Mouse (Mus musculus) right cerebral cortex, postnatal 25 days (tissue): ENCODE data around the gene Dcaf7.
"Not testable (repeated sequence)": the region's sequence is repeated elsewhere in the genome, so short reads cannot be mapped to it uniquely, and the experiment has no call there.

ENCODE experiments used
- DNase-seq: peaks from one replicate; pipeline ENCODE4 v3.0.0; 2022

Gene Dcaf7

GRCm38 (mm10) chr11:106036548-106037417 lies at the start of gene Dcaf7:
Gene Dcaf7, plus strand, starts transcription at chr11:106036872.
- DNase-seq, result peak; percentile 98

DNA sequence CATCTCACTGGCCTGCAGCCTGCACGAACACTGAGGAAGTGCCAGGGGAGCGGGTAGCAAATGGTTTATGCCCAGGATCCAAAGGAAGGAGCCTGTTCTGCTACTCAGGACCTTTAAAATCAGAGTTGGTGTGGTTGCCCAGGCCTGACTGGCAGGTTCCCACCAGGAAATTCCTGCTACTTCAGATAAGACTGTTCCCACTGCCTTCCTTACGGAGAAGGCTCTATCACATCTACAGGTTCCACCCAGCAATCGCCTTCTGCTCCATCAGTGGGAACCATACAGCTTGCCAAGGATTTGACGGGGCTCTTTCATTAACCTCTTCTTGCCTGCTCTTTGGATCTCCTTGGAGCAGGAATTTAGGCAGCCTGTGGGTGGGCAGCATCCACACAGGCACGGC lies 49.2 kb upstream of the Dcaf7 start:
- no peak for DNase-seq

GRCm38 (mm10) chr11:105989446-105989845 lies 47.2 kb upstream of the Dcaf7 start:
- DNase-seq, result no peak

DNA sequence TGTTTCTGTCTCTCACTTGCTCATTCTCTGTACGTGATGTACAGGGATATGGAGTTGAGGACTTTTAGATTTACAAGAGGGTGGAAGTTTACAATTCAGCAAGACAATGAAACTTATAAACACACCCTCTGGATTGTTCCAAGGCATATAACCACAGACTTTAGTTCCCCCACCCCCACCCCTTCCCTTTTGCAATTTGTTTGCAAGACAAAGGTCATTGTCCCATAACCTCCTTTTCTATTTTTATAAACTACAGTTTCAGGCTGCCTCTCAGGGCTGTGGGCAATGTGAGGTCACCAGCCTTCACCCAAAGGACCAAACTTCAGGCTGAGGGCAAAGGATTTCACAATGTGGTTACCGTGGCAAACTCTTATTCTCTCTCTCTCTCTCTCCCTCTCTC lies 46.4 kb upstream of the Dcaf7 start:
- no peak for DNase-seq

GRCm38 (mm10) chr11:105994375-105994774 lies 42.3 kb upstream of the Dcaf7 start, which contains the start of gene Ace3:
Gene Ace3, plus strand, starts transcription at chr11:105994675.
- DNase-seq, result no peak

- no peak for DNase-seq
These were observed 36.6 kb upstream of the Dcaf7 start for GRCm38 (mm10) chr11:106000062-106000461.

GRCm38 (mm10) chr11:106001718-106002117 lies 35.0 kb upstream of the Dcaf7 start:
- no peak for DNase-seq

- no peak for DNase-seq
These were observed 32.1 kb upstream of the Dcaf7 start for GRCm38 (mm10) chr11:106004576-106004975.

- no peak for DNase-seq
These were observed 30.7 kb upstream of the Dcaf7 start for GRCm38 (mm10) chr11:106005970-106006369.

DNA sequence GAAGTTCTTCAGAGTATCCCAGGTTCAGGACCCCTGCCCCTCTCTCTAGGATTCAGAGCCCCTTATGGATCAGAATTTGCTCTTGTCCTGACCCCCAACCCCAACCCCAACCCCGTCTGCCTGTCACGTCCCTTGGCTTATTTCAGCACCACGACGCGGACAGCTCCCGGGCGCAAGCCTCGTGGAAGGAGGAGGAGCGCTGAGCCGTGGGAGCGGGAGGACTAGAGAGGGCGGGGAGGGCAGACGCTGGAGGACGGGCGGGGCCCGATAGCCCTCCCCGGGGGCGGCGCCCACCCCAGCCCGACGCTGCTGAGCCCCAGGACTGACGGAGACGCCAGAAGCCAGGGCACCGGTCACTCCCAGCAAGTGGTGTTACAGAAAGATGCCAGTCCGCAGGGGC lies 28.9 kb upstream of the Dcaf7 start, which contains the start of gene Kcnh6:
Kcnh6 (plus strand) TSS at position 304 of the 400 bp plus-strand sequence.
- DNase-seq, result no peak

GRCm38 (mm10) chr11:106012711-106013110 lies 24.0 kb upstream of the Dcaf7 start:
- no peak for DNase-seq

- no peak for DNase-seq
These were observed 23.0 kb upstream of the Dcaf7 start for GRCm38 (mm10) chr11:106013556-106014225.

DNA sequence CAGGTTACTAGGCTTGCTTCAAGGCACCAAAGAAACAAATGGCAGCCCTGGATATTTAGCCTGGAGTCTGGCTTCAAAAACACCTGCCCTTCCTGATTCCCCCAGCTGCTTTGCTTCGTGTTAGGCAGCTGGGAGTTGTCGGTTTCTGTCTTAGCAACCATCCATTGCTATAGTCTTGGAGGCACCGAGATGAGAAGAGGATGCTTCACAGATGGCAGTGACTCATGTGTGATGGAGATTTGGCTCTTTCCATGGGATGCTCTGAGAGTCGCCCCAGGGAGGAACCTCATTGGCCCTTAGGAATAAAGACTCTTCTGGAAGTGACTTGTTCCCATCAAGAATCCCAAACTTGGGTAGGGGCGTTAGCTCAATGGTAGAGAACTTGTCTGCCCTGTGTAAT lies 20.2 kb upstream of the Dcaf7 start:
- DNase-seq, result no peak

GRCm38 (mm10) chr11:106020051-106020763 lies 16.5 kb upstream of the Dcaf7 start:
- DNase-seq, result peak; percentile 73

GRCm38 (mm10) chr11:106025774-106026173 lies 10.9 kb upstream of the Dcaf7 start:
- no peak for DNase-seq

- peak; percentile 61 for DNase-seq
These were observed 10.1 kb upstream of the Dcaf7 start for GRCm38 (mm10) chr11:106026465-106027151.

DNA sequence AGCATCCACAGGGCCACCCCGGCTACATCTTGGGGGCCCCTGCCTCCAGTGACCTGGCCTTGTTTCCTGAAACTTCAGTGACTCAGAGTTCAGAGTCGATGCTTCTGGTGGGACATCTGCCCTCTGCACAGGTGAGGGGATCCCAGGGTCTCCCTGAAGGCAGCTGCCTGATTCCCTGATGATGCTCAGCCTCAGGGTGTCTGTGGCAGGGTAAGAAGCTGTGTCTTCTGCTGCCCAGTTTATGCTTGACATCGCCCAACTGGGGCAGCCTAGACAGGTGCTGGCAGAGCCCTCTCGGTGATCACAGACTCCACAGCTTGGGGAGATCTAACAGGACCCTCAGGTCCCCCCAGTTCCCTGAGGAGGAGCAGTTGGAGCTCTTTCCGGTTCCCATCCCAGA lies 9.1 kb upstream of the Dcaf7 start:
- DNase-seq, result no peak

DNA sequence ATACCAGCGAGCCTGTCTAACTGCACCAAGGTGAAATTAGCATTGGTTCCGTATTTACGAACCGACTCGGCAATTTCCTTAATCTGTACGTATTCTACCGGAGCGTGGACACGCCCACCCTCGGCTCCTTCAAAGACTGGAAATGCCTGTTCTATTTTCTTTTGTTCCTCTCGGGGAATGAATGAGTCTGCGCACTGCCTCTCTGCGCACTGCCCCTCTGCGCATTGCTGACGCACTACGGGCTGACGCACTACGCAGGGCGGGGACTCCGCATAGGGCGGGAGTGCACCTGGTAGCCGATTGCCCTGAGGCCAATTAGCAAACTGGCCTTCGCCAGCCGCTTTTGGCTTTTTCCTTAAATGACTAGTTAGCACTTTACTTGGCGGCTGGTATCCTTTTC lies 4.6 kb upstream of the Dcaf7 start:
- not testable (repeated sequence) for DNase-seq

DNA sequence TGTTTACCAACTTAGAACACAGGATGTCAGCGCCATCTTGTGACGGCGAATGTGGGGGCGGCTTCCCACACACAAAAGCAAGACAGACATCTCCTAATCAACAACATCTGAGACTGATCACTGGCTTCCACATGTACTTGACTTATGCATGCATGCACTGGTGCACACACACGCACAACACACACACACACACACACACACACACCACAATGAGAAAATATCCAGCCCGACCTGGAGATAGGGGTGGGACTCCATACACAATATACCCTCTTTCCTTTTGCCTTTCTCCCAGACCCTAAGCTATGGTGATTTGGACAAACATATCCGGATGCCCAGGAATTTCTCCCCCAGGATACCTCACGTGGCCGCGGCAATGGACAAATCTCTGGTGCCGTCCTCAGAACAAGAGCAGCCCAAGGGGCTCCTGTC lies 3.2 kb upstream of the Dcaf7 start:
- DNase-seq, result no peak

DNA sequence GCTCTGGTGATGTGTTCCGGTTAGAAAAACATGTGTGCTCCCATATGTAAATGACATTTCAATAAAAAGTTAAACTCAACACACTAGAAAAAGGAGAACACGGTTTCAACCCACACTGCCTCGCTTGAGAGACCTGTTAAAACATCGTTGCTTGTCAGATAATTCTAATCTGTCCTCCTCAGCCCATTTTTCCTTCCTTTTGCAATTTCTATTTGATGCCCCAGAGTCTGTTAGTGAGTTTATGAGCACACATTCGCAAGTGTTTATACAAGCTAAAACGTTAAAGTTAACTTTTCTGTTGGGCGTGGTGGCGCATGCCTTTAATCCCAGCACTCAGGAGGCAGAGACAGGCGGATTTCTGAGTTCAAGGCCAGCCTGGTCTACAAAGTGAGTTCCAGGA lies 1.7 kb upstream of the Dcaf7 start:
- no peak for DNase-seq

DNA sequence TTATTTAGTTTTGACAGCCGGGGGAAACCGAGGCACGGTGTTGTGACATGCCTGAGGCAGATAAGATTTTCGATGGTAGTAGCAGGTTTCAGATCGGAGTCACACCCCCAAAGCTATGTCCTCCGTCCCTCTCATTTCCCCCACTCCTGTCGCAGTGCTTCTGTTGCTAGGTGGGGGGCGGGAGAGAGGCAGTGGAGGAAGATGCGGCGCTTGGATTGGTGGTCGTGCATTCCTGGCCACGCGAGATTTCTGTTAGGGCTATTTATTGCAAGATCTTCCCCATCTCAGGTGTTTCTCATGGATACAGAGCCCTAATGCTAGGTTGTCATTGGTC lies 713 bp downstream of the Dcaf7 start:
- DNase-seq, result peak; percentile 82

- DNase-seq, result no peak
These were observed 7.7 kb downstream of the Dcaf7 start for GRCm38 (mm10) chr11:106044349-106044748.

GRCm38 (mm10) chr11:106045256-106045655 lies 8.6 kb downstream of the Dcaf7 start:
- no peak for DNase-seq
